Mouse (Mus musculus): ENCODE results near the gene Klk1.

Gene Klk1

GRCm38 (mm10) chr7:44254930-44255329 lies 29.8 kb downstream of the Klk1 start:
- no peak for DNase-seq

- no peak for DNase-seq
These were observed 32.1 kb downstream of the Klk1 start, which contains the start of gene Acp4 for GRCm38 (mm10) chr7:44257278-44257677. TSS of gene Acp4 (minus strand) at chr7:44257378.

DNA sequence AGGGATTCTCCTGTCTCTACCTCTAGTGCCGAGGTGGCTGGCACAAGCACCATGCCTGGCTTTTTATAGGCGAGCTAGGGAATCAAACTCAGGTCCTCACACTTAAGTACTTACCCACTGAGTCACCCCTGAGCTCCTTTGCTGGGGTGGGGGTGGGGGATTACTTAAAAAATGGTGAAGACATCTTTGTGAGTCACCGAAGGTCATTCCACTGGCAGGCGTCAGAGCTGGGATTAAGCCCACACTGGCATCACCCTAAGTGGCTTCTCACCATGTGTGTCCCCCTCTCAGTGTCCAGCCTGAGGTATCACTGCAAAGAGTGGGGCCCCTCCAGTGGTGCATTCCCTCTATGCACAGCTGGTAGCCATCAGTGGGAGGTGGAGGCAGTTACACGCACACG lies 35.2 kb downstream of the Klk1 start:
- DNase-seq, result no peak

- DNase-seq, result no peak
These were observed 36.0 kb downstream of the Klk1 start, which contains the start of gene Gm15517 for GRCm38 (mm10) chr7:44261147-44261546. TSS of gene Gm15517 (plus strand) at chr7:44261447.

DNA sequence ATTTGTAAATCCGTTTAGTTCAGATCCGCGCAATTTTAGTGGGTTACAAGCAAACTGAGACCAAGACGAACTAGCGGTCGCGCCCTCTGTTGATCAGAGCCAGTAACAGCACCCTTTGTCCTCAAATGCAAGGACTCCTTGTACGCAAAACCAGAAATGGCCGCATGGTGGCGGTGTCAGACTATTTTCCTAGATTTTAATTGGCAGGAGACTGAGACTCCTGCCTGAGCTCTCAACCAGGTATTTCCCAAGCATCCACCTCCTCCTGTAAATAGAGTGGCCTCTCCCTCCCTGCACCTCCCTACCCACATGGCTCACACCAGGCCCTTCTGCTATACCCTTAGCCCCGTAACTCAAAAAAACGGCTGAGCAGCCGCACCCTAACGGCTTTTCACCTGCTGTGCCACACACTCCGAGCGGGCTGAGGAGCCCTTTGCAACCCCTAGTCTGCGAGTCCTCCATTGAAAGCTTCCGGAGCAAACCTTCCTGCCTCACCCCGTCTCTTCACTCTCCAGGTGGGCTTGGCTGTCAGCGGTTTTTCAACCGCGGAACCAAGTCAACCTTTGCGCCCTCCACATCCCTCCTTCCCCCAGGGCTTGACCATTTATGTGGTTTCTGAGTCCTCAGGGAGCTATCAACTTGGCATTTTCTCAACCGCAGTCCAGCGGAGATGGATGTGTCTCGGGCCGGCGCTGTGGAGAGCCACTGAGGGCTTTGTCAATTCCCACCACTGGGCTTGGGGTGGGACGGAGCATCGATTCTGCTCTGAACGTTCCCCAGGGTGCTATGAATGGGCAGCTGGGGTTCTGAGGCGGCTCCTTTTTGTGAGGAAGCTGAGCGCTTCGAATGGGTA lies 37.9 kb downstream of the Klk1 start:
- DNase-seq, result peak; percentile 98

DNA sequence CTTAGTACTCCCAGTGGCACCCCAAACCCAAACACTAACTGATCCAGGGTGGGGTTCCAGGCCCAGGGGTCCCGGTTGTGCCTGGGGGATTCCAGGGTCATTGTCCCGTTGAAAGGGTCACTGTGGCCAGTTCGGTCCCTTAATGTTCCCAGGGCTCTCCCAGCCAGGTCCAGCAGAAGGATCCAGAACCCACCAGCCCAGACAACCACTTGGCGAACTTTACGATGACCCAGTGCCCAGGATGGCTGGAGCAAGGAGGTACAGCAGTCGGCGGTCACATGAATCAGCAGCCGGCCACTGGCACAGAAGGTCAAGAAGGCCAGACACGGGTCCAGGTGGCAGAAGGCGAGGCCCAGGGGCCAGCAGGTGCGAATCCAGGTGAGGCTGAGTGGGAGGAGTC lies 43.0 kb downstream of the Klk1 start:
- no peak for DNase-seq

DNA sequence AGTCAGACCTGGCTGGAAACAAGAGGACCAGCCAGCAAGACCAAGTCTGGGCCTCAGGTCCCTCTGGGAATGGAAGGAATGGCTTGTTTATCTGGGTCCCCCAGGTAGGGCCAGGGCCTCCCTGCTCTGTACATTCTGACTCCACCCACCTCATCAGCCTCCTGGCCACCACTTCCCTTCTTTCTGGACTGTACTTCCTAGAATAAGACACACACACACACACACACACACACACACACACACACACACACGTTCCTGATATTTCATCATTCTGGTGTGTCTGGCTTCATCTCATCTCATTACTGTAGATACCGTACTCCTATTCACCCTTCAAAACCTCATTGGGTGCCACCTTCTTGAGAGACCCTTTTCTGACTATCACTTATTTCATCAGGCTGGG lies 44.2 kb downstream of the Klk1 start:
- no peak for DNase-seq

- peak; percentile 12 for DNase-seq
These were observed 46.1 kb downstream of the Klk1 start for GRCm38 (mm10) chr7:44271309-44271708.

- no peak for DNase-seq
These were observed 47.4 kb downstream of the Klk1 start for GRCm38 (mm10) chr7:44272546-44272945.

GRCm38 (mm10) chr7:44273446-44273845 lies 48.3 kb downstream of the Klk1 start:
- DNase-seq, result no peak

GRCm38 (mm10) chr7:44274096-44274495 lies 48.9 kb downstream of the Klk1 start:
- no peak for DNase-seq

- no peak for DNase-seq
These were observed 50.4 kb downstream of the Klk1 start for GRCm38 (mm10) chr7:44275546-44275945.

GRCm38 (mm10) chr7:44276461-44277249 lies 51.5 kb downstream of the Klk1 start:
- DNase-seq, result no peak

- DNase-seq, result peak; percentile 56
These were observed 52.1 kb downstream of the Klk1 start for GRCm38 (mm10) chr7:44277250-44277622.
